Mouse (Mus musculus) ES-Bruce4 (cell line): ENCODE data around the gene Fgfrl1.

Experiments
- CTCF ChIP-seq: IDR thresholded peaks from one replicate; pipeline ENCODE4 v1.8.1; 2011; ENCODE audit warnings: low read depth, low read length
- EP300 ChIP-seq: IDR thresholded peaks from 2 replicates; pipeline ENCODE4 v1.6.1; 2011; ENCODE audit warnings: low read depth, low read length; ENCODE audit not compliant: insufficient read depth
- POLR2A ChIP-seq: IDR thresholded peaks from one replicate; pipeline ENCODE4 v1.8.1; 2011; ENCODE audit warnings: low read length; ENCODE audit not compliant: insufficient read depth

GRCm38 (mm10) chr5:108665066-108665465, 27.1 kb upstream of the Fgfrl1 start:
- no peak for TF ChIP-seq POLR2A
- no peak for TF ChIP-seq CTCF
- TF ChIP-seq EP300, result no peak
